Mouse (Mus musculus) embryonic facial prominence, embryonic 12.5 days (tissue): ENCODE measurements around the gene Rarres2. TPM values are rescaled to one million over a fixed set of nuclear protein-coding genes. Genes with fewer than 3 reads are reported as not detected.
A peak's percentile ranks its signal among the peaks of the same experiment; 100 is the strongest.
"Not testable (repeated sequence)": the region's sequence is repeated elsewhere in the genome, so short reads cannot be mapped to it uniquely, and the experiment has no call there.

Source experiments
- ATAC-seq: fragments of 200-750 bp; cut with Nextera tagmentation; 2 replicates; pipeline ENCODE4 v1.8.0; 2017; ENCODE audit not compliant: insufficient number of reproducible peaks, insufficient read depth, low FRiP score, low TSS enrichment
- H3K27ac ChIP-seq: fragments of 300-500 bp; sonication (generic); 2 replicates; pipeline ENCODE4 v1.5.1; 2016; ENCODE audit warnings: mild to moderate bottlenecking
- H3K27me3 ChIP-seq: fragments of 300-500 bp; sonication (generic); 2 replicates; pipeline ENCODE4 v1.6.1; 2016; ENCODE audit warnings: mild to moderate bottlenecking, moderate library complexity
- H3K36me3 ChIP-seq: fragments of 300-500 bp; sonication (generic); 2 replicates; pipeline ENCODE4 v1.6.1; 2016; ENCODE audit warnings: mild to moderate bottlenecking
- H3K4me1 ChIP-seq: fragments of 300-500 bp; sonication (generic); 2 replicates; pipeline ENCODE4 v1.6.1; 2016
- H3K4me2 ChIP-seq: fragments of 300-500 bp; sonication (generic); replicated peaks from 2 replicates; pipeline ENCODE4 v1.6.1; 2016; ENCODE audit warnings: mild to moderate bottlenecking, moderate library complexity
- H3K4me3 ChIP-seq: fragments of 300-500 bp; sonication (generic); 2 replicates; pipeline ENCODE4 v1.5.1; 2016; ENCODE audit warnings: mild to moderate bottlenecking
- H3K9ac ChIP-seq: fragments of 300-500 bp; sonication (generic); 2 replicates; pipeline ENCODE4 v1.6.1; 2016; ENCODE audit warnings: mild to moderate bottlenecking, moderate library complexity
- H3K9me3 ChIP-seq: fragments of 300-500 bp; sonication (generic); 2 replicates; pipeline ENCODE4 v1.6.1; 2016; ENCODE audit warnings: mild to moderate bottlenecking, moderate library complexity
- WGBS: fragments of 180-500 bp; shearing (Covaris S2); methylation state at CpG from one replicate; pipeline ENCODE4 v1.1.7; 2016; 5-methylcytosine and 5-hydroxymethylcytosine counted together
- polyA plus RNA-seq: library from polyadenylated mRNA; unstranded; fragments of >200 nt; fragmentation: Nextera tagmentation; extraction: Ambion mirVana; gene quantifications from 2 replicates; pipeline ENCODE4 v1.2.1, GENCODE M21; 2016

Gene Rarres2
- polyA plus RNA-seq, 1 experiment from 2014 or later, result 6.9 TPM

DNA sequence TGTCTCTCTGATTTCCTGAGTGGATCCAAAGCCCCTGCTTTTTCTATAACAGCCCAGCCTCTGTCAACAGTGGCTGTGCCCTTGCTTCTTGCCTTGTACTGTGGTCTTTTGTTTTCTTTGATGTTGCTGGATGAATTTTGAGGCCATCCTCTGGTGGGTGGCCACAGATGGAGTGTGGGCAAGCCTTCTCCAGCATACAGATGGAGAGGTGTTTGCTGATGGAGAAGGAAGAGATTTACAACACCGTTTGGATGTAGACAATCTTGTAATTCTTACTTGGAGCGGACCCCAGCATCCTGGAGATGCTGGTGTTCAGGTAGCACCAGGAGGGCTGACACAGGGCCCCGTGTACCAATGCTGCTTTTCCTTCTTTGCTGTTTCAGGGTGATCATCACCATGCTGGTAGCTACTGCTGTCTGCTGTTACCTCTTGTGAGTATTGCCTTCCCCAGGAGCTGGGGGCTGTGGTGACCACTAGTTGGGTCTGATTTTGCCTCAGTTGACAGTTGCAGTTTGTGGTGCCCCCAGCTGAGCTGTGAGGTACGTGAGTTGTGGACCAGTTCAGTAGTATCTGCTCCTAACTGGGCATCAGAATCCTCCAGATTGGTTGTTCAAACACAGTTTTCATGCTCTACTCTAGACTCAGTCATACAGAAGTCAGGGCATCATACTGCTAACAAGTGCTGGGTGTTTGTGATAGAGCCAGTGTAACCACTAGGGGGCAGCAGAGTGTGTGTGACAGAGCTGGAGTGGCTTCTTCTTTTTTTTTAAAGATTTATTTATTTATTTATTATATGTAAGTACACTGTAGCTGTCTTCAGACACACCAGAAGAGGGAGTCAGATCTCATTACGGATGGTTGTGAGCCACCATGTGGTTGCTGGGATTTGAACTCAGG is 33.5 kb downstream of the Rarres2 start:
- Histone ChIP-seq H3K4me3 (no peak overlapping the region), H3K9ac (no peak overlapping the region)

GRCm38 (mm10) chr6:48537105-48537954 is 35.3 kb downstream of the Rarres2 start, which contains the start of gene Atp6v0e2:
TSS of gene Atp6v0e2 (plus strand) at chr6:48537615.
- H3K27ac ChIP-seq, result no peak within 1 kb of the TSS
- ATAC-seq, result peak; percentile 78
- 5% methylated on average over 38 of the region's 38 CpGs for WGBS
- H3K4me3 ChIP-seq, result peak within 1 kb of the TSS; percentile 42
- peaks cover 25% of the 10 kb centered on the region for H3K4me1 ChIP-seq
- peaks cover 12% of the 10 kb centered on the region; the same call in 1 of the 2 replicates for H3K36me3 ChIP-seq
- H3K4me2 ChIP-seq, result peak within 1 kb of the TSS; percentile 71
- no peaks in the 10 kb centered on the region for H3K27me3 ChIP-seq
- no peaks in the 10 kb centered on the region for H3K9me3 ChIP-seq
- H3K9ac ChIP-seq, result peak within 1 kb of the TSS; percentile 60

More for the DNA sequence above, 33.5 kb downstream of the Rarres2 start:
- no peaks in the 10 kb centered on the region for H3K9me3 ChIP-seq
- H3K4me2 ChIP-seq, result no peak overlapping the region
- H3K27ac ChIP-seq, result no peak overlapping the region
- H3K27me3 ChIP-seq, result no peaks in the 10 kb centered on the region
- 62% methylated on average over 5 of the region's 5 CpGs for WGBS
- H3K4me1 ChIP-seq, result peaks cover 26% of the 10 kb centered on the region
- no peak for ATAC-seq
- H3K36me3 ChIP-seq, result no peaks in the 10 kb centered on the region

DNA sequence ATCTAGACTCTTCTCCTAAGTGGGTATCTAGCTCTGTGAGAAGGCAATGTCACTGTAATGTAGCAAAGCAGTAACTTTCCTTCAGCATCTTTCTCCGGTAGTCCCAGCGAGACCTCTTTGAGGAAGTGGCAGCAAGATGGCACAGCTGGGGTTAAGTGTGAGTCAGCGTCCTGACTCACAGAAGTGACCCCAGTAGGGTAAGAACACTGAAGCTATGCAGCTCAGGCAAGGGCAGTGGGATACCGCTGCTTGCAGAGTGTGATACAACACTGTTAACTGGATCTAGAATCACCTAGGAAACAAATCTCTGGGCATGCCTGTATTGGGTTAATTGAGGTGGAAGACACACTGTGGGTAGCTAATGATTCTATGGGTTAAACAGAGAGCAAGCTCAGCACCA is 36.5 kb downstream of the Rarres2 start:
- Histone ChIP-seq H3K9me3 (no peaks in the 10 kb centered on the region), H3K4me2 (no peak overlapping the region), H3K4me1 (peaks cover 12% of the 10 kb centered on the region; the same call in 1 of the 2 replicates), H3K27ac (no peak overlapping the region), H3K9ac (no peak overlapping the region), H3K27me3 (no peaks in the 10 kb centered on the region), H3K36me3 (peaks cover 19% of the 10 kb centered on the region; the same call in 1 of the 2 replicates), H3K4me3 (no peak overlapping the region)
- no peak for ATAC-seq
- 74% methylated on average over 4 of the region's 4 CpGs for WGBS

DNA sequence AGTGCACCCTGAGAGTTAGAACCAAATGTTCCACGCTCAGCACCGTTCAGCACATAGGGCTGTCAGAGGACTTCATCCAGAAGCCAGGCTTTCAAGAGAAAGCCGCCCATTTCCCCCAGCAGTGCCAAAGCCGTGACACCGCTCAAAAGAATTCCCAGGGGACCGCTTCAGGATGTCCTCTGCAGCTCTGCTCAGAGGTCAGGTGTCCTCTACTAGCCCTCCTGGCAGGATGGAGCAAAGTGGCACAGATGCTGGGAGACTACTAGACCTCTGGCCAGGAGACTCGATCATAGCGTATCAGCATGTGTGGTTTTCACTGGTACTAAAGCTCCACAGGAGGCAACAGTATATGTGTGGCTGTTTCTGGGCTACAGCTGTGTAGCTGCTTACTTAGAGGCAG is 37.7 kb downstream of the Rarres2 start:
- Histone ChIP-seq H3K9me3 (no peaks in the 10 kb centered on the region), H3K27me3 (no peaks in the 10 kb centered on the region), H3K27ac (no peak overlapping the region), H3K36me3 (peaks cover 22% of the 10 kb centered on the region), H3K4me2 (no peak overlapping the region), H3K4me3 (no peak overlapping the region), H3K4me1 (0 out of 2 replicates have a peak, but pooled peaks cover 10% of the 10 kb centered on the region), H3K9ac (no peak overlapping the region)
- no peak for ATAC-seq
- WGBS, result 75% methylated on average over 8 of the region's 8 CpGs

DNA sequence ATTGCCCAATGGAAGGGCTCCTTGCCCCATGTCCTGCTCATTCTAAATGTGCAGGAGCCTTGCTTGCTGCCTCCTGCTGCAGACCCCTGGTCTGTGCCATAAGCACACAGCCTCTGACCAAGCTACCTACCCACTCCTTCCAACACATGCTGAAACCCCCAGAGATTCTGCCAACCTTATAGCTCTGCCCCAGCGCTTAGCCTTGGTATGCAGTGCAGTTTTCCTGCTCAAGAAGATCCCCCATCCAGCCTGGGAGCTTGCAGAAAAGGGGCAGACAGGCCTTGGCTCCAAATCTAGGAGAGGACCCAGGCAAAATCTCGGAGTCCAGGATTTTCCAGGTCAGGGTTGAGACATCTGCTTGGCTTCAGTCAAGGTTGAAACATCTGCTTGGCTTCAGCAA is 39.1 kb downstream of the Rarres2 start:
- Histone ChIP-seq H3K27me3 (no peaks in the 10 kb centered on the region), H3K4me1 (0 out of 2 replicates have a peak, but pooled peaks cover 10% of the 10 kb centered on the region), H3K27ac (no peak overlapping the region), H3K4me3 (no peak overlapping the region), H3K36me3 (peaks cover 28% of the 10 kb centered on the region), H3K4me2 (no peak overlapping the region), H3K9ac (no peak overlapping the region), H3K9me3 (no peaks in the 10 kb centered on the region)
- WGBS, result 82% methylated on average over 2 of the region's 2 CpGs
- ATAC-seq, result no peak

- no peaks in the 10 kb centered on the region for H3K4me1 ChIP-seq
- WGBS, result 70% methylated on average over 2 of the region's 2 CpGs
Measured at GRCm38 (mm10) chr6:48530862-48531261, 41.7 kb downstream of the Rarres2 start.

DNA sequence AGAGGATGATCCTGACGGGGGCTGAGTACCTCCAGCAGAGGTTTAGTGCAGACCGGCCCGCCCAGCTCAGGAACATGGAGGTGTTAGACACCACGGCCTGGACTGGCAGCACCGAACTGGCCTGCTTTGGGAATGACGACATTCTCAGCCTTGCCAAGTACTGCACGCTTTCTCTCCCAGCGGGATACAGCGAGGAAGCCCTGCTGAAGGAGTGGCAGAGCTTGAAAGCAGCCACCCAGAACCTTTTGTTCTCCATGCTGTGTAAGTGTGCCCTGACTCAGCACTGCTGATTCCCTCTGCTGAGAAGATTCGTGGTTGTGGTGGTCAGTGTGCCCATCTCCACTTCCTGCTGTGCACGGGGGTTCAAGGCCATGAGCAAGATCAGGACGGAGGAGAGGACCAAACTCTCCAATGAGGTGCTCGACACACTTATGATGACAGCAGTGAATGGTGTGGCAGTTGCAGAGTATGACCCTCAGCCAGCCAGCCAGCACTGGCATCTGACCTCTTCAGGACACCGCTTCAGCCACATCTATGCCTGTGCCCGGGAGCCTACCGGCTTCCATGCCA is 42.6 kb downstream of the Rarres2 start:
- H3K4me3 ChIP-seq, result no peak overlapping the region
- no peaks in the 10 kb centered on the region for H3K4me1 ChIP-seq
- peaks cover 35% of the 10 kb centered on the region for H3K36me3 ChIP-seq
- H3K4me2 ChIP-seq, result no peak overlapping the region
- no peak overlapping the region for H3K9ac ChIP-seq
- H3K27ac ChIP-seq, result no peak overlapping the region
- H3K27me3 ChIP-seq, result no peaks in the 10 kb centered on the region
- no peaks in the 10 kb centered on the region for H3K9me3 ChIP-seq
- ATAC-seq, result no peak
- 88% methylated on average over 16 of the region's 16 CpGs for WGBS

More at GRCm38 (mm10) chr6:48530862-48531261, 41.7 kb downstream of the Rarres2 start:
- no peak for ATAC-seq
- Histone ChIP-seq H3K27me3 (no peaks in the 10 kb centered on the region), H3K9me3 (no peaks in the 10 kb centered on the region), H3K4me3 (no peak overlapping the region), H3K4me2 (no peak overlapping the region), H3K9ac (no peak overlapping the region), H3K36me3 (peaks cover 35% of the 10 kb centered on the region), H3K27ac (no peak overlapping the region)

- no peak overlapping the region for H3K27ac ChIP-seq
- no peak overlapping the region for H3K4me2 ChIP-seq
- no peaks in the 10 kb centered on the region for H3K27me3 ChIP-seq
- no peak overlapping the region for H3K4me3 ChIP-seq
- no peaks in the 10 kb centered on the region for H3K9me3 ChIP-seq
- H3K4me1 ChIP-seq, result no peaks in the 10 kb centered on the region
- no peak overlapping the region for H3K9ac ChIP-seq
- peaks cover 35% of the 10 kb centered on the region for H3K36me3 ChIP-seq
- 83% methylated on average over 14 of the region's 14 CpGs for WGBS
- ATAC-seq, result no peak
Measured at GRCm38 (mm10) chr6:48529261-48529660, 43.3 kb downstream of the Rarres2 start.

DNA sequence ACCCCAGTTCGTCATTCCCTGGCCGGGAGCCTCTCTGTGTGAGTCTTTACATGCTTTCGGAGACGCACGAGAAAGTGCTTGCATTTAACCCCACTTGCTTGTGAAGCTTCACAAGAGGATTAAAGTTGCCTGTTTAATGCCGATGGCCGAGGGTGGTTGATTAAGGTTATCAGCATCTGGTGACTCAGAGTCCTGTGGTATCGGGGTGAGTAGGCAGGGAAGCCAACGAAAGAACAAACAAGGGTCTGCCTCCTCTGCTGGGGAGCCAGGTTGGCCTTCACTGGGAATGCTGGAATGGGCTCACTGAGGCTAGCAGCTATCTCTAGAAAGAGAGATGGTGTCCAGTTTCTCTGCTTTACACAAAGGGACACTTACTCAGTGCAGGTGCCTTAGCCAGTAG is 44.7 kb downstream of the Rarres2 start:
- Histone ChIP-seq H3K9me3 (no peaks in the 10 kb centered on the region), H3K9ac (no peak overlapping the region), H3K4me2 (no peak overlapping the region), H3K4me1 (no peaks in the 10 kb centered on the region), H3K27me3 (no peaks in the 10 kb centered on the region), H3K27ac (no peak overlapping the region), H3K4me3 (no peak overlapping the region), H3K36me3 (peaks cover 28% of the 10 kb centered on the region)
- no peak for ATAC-seq
- 86% methylated on average over 9 of the region's 9 CpGs for WGBS

DNA sequence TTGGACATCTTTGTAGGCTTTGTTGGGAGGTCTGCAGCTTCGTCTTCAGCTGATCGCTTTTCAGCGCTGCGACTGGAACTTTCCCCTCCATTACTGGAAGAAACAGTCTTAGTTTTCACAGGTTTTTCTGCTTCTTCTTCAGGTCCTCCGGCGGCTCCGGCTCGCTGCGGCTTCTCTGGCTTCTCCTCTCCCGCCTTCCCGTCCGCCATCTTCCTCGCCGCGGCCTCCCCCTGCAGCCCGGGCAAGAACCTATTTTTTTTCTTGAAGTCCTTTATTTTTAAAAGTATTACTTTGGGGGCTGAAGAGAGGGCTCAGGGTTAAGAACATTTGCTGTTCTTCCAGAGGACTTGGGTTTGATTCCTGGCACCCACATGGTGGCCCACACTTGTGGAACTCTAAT is 47.7 kb downstream of the Rarres2 start:
- not testable (repeated sequence) for H3K27ac ChIP-seq, H3K4me2 ChIP-seq, H3K27me3 ChIP-seq, H3K9ac ChIP-seq, H3K4me3 ChIP-seq, ATAC-seq, H3K4me1 ChIP-seq, H3K9me3 ChIP-seq
- peaks cover 13% of the 10 kb centered on the region for H3K36me3 ChIP-seq
- WGBS, result 96% methylated on average over 15 of the region's 16 CpGs
